Mouse (Mus musculus) erythroblast, embryonic 14.5 days (primary cell): Measurements from ENCODE around the gene Mfsd10. TPM values are rescaled to one million over a fixed set of nuclear protein-coding genes. Genes with fewer than 3 reads are reported as not detected.

Experiments used
- H3K27me3 ChIP-seq: 2 replicates; pipeline ENCODE4 v1.6.1; 2012; ENCODE audit warnings: inconsistent platforms; ENCODE audit not compliant: control insufficient read depth
- H3K36me3 ChIP-seq: 2 replicates; pipeline ENCODE4 v1.6.1; 2012; ENCODE audit warnings: mild to moderate bottlenecking, inconsistent platforms; ENCODE audit not compliant: control insufficient read depth
- H3K4me1 ChIP-seq: 2 replicates; pipeline ENCODE4 v1.6.1; 2012; ENCODE audit warnings: inconsistent platforms; ENCODE audit not compliant: control insufficient read depth
- H3K4me3 ChIP-seq: replicated peaks from 2 replicates; pipeline ENCODE3; 2012; ENCODE audit warnings: moderate library complexity, mild to moderate bottlenecking, inconsistent platforms
- H3K9me3 ChIP-seq: 2 replicates; pipeline ENCODE4 v1.6.1; 2012; ENCODE audit warnings: low read length, inconsistent platforms, mixed read lengths; ENCODE audit not compliant: control insufficient read depth
- GATA1 ChIP-seq: IDR thresholded peaks from 2 replicates; pipeline ENCODE4 v1.6.1; 2012; ENCODE audit warnings: low read length, inconsistent platforms, mixed read lengths
- TAL1 ChIP-seq: IDR thresholded peaks from 3 replicates; pipeline ENCODE4 v1.6.1; 2012; ENCODE audit warnings: low read length, inconsistent platforms, mixed read lengths
- polyA plus RNA-seq: library from polyadenylated mRNA; stranded (reverse); fragments of >175 nt; gene quantifications from 2 replicates; pipeline ENCODE4 v1.2.3, GENCODE M21; 2012

Gene Mfsd10
- polyA plus RNA-seq, 1 experiment, result 27.6 TPM

- H3K4me3 ChIP-seq, result no peak overlapping the region
- TF ChIP-seq GATA1 (no peak), TAL1 (no peak)
- no peaks in the 10 kb centered on the region for H3K9me3 ChIP-seq
- H3K4me1 ChIP-seq, result peaks cover 38% of the 10 kb centered on the region
- no peaks in the 10 kb centered on the region for H3K27me3 ChIP-seq
- H3K36me3 ChIP-seq, result peaks cover 87% of the 10 kb centered on the region
These were observed 46.3 kb downstream of the Mfsd10 start for GRCm38 (mm10) chr5:34590702-34591101.

GRCm38 (mm10) chr5:34590059-34590458 lies 47.0 kb downstream of the Mfsd10 start:
- Histone ChIP-seq H3K4me1 (peaks cover 42% of the 10 kb centered on the region), H3K36me3 (peaks cover 88% of the 10 kb centered on the region), H3K27me3 (no peaks in the 10 kb centered on the region), H3K4me3 (no peak overlapping the region), H3K9me3 (no peaks in the 10 kb centered on the region)
- TF ChIP-seq GATA1, result no peak

GRCm38 (mm10) chr5:34587881-34588280 lies 49.1 kb downstream of the Mfsd10 start:
- peaks cover 56% of the 10 kb centered on the region for H3K4me1 ChIP-seq
- no peak overlapping the region for H3K4me3 ChIP-seq

GRCm38 (mm10) chr5:34585216-34585615 lies 51.8 kb downstream of the Mfsd10 start:
- H3K36me3 ChIP-seq, result peaks cover 81% of the 10 kb centered on the region
- no peak for TF ChIP-seq GATA1
- no peak for TF ChIP-seq TAL1
- H3K4me3 ChIP-seq, result no peak overlapping the region
- H3K27me3 ChIP-seq, result no peaks in the 10 kb centered on the region
- H3K9me3 ChIP-seq, result no peaks in the 10 kb centered on the region
- H3K4me1 ChIP-seq, result peaks cover 70% of the 10 kb centered on the region

More at GRCm38 (mm10) chr5:34587881-34588280, 49.1 kb downstream of the Mfsd10 start:
- H3K36me3 ChIP-seq, result peaks cover 89% of the 10 kb centered on the region
- H3K27me3 ChIP-seq, result no peaks in the 10 kb centered on the region
- no peaks in the 10 kb centered on the region for H3K9me3 ChIP-seq
- no peak for TF ChIP-seq TAL1
- TF ChIP-seq GATA1, result no peak

Other genes starting within 250 kb of the Mfsd10 start
- 0.11 TPM in 1 of 2 replicates, not detected in the other for gene Tnip2, start 123.2 kb downstream of the Mfsd10 start, polyA plus RNA-seq
- gene Sh3bp2, start 111.4 kb downstream of the Mfsd10 start, polyA plus RNA-seq, result 0.26 and 0.44 TPM in 2 replicates
- gene Add1, start 63.5 kb downstream of the Mfsd10 start, polyA plus RNA-seq, result 106 and 113 TPM in 2 replicates
- gene Nop14, start 22.9 kb upstream of the Mfsd10 start, polyA plus RNA-seq, result 1.3 TPM in 2 replicates
- 0.05 and 0.11 TPM in 2 replicates for gene Grk4, start 23.2 kb upstream of the Mfsd10 start, polyA plus RNA-seq
- gene Htt, start 124.5 kb upstream of the Mfsd10 start, polyA plus RNA-seq, result 0.25 and 0.27 TPM in 2 replicates